Mouse (Mus musculus): ENCODE measurements around the gene Gm3099. TPM values are rescaled to one million over a fixed set of nuclear protein-coding genes. Genes with fewer than 3 reads are reported as not detected.

Gene Gm3099
- polyA plus RNA-seq (2014; fragmentation: Illumina TruSeq; extraction: RNeasy Lipid Tissue Mini Kit (QIAGEN cat#74804)), result not detected

GRCm38 (mm10) chr14:3998094-3998493 is at the start of gene Gm3099:
Gene Gm3099, plus strand, starts transcription at chr14:3998394.

GRCm38 (mm10) chr14:3963247-3963646 is 34.9 kb upstream of the Gm3099 start, which contains the start of gene Gm3095:
Gene Gm3095, plus strand, starts transcription at chr14:3963547.

GRCm38 (mm10) chr14:4023641-4024040 is 25.4 kb downstream of the Gm3099 start, which contains the start of gene Gm5796:
Gene Gm5796, plus strand, starts transcription at chr14:4023941.

Other genes with a start within 250 kb of the Gm3099 start
- gene Gm3002, start 188.3 kb upstream of the Gm3099 start, polyA plus RNA-seq (2014; fragmentation: Illumina TruSeq; extraction: RNeasy Lipid Tissue Mini Kit (QIAGEN cat#74804)), result not detected
- not detected for gene Gm3033, start 152.1 kb upstream of the Gm3099 start, polyA plus RNA-seq (2014; fragmentation: Illumina TruSeq; extraction: RNeasy Lipid Tissue Mini Kit (QIAGEN cat#74804))
- not detected for gene Gm2916, start 114.2 kb upstream of the Gm3099 start, polyA plus RNA-seq (2014; fragmentation: Illumina TruSeq; extraction: RNeasy Lipid Tissue Mini Kit (QIAGEN cat#74804))
- gene Gm3029, start 66.6 kb upstream of the Gm3099 start, polyA plus RNA-seq (2014; fragmentation: Illumina TruSeq; extraction: RNeasy Lipid Tissue Mini Kit (QIAGEN cat#74804)), result not detected
- not detected for gene Gm3095, start 34.8 kb upstream of the Gm3099 start, polyA plus RNA-seq (2014; fragmentation: Illumina TruSeq; extraction: RNeasy Lipid Tissue Mini Kit (QIAGEN cat#74804))
- gene Gm5796, start 25.5 kb downstream of the Gm3099 start, polyA plus RNA-seq (2014; fragmentation: Illumina TruSeq; extraction: RNeasy Lipid Tissue Mini Kit (QIAGEN cat#74804)), result not detected
- not detected for gene Gm3115, start 85.7 kb downstream of the Gm3099 start, polyA plus RNA-seq (2014; fragmentation: Illumina TruSeq; extraction: RNeasy Lipid Tissue Mini Kit (QIAGEN cat#74804))
- gene Gm8108, start 112.1 kb downstream of the Gm3099 start, polyA plus RNA-seq (2014; fragmentation: Illumina TruSeq; extraction: RNeasy Lipid Tissue Mini Kit (QIAGEN cat#74804)), result not detected
- gene Gm3127, start 166.6 kb downstream of the Gm3099 start, polyA plus RNA-seq (2014; fragmentation: Illumina TruSeq; extraction: RNeasy Lipid Tissue Mini Kit (QIAGEN cat#74804)), result not detected
- gene Gm2974, start 184.2 kb downstream of the Gm3099 start, polyA plus RNA-seq (2014; fragmentation: Illumina TruSeq; extraction: RNeasy Lipid Tissue Mini Kit (QIAGEN cat#74804)), result not detected

Data from ovary, adult 10 weeks (tissue).